Mouse (Mus musculus): ENCODE data around the gene Vps53.

- TF ChIP-seq CTCF (IDR thresholded peaks at IDR 0.05; ENCODE audit: extremely low read depth, insufficient read depth, low read length) (no peak), POLR2A (IDR thresholded peaks at IDR 0.05; ENCODE audit: extremely low read depth, insufficient read depth, low read length) (no peak)
Observed at GRCm38 (mm10) chr11:76050509-76050908, 128.9 kb downstream of the Vps53 start.

Measured in cortical plate, adult 2 months (tissue).